Mouse (Mus musculus) heart, postnatal 0 days (tissue): ENCODE results near the gene Lif.

Source experiments
- CTCF ChIP-seq: IDR thresholded peaks from 2 replicates; pipeline ENCODE4 v1.5.1; 2016; ENCODE audit warnings: antibody characterized with exemption, control low read depth, low read depth
- EP300 ChIP-seq: IDR thresholded peaks from 2 replicates; pipeline ENCODE4 v1.6.1; 2016; ENCODE audit warnings: antibody characterized with exemption, low read depth

GRCm38 (mm10) chr11:4302363-4302913 is 45.1 kb downstream of the Lif start:
- no peak for TF ChIP-seq CTCF
- no peak for TF ChIP-seq EP300
